Mouse (Mus musculus): ENCODE results near the gene Cobll1. TPM values are rescaled to one million over a fixed set of nuclear protein-coding genes. Genes with fewer than 3 reads are reported as not detected.

The Cobll1 gene
- polyA plus RNA-seq, 1 experiment from 2014 or later: 4.3 TPM

DNA sequence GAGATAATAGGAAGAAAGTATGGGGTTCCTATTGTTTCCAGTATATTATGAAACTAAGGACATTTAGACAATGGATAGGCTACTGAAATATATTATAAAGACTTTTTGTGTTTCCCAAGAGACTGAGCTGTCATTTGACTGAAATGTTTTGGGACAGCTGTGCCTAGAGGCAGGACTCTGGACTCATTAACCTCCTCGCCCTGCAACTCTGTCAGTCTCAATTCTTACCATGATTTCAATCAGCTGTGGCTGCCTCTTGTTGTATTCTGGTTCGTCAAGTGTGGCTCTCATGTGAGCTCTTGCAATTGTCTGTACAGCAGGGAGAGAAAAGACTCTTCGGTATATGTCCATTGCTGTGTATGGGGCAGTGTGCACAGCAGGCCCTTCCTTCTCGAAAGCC is 163.8 kb downstream of the Cobll1 start:
- Histone ChIP-seq H3K27me3 (ENCODE audit: control insufficient read depth, insufficient read depth, low read length) (no peaks in the 10 kb centered on the region), H3K4me1 (replicated peaks; ENCODE audit: control insufficient read depth, insufficient read depth, low read length) (no peaks in the 10 kb centered on the region), H3K4me3 (replicated peaks; ENCODE audit: low read length) (no peak overlapping the region), H3K4me2 (replicated peaks) (no peak overlapping the region), H3K9ac (no peak overlapping the region), H3K9me3 (ENCODE audit: control insufficient read depth, low read length) (no peaks in the 10 kb centered on the region), H3K36me3 (replicated peaks; ENCODE audit: control insufficient read depth, insufficient read depth) (no peaks in the 10 kb centered on the region), H3K27ac (no peak overlapping the region)
- ATAC-seq (ENCODE audit: low FRiP score) (no peak; the same call in 1 of the 2 replicates), DNase-seq (ENCODE audit: low spot score) (no peak)
- 59% methylated on average over 4 of the region's 4 CpGs for WGBS

GRCm38 (mm10) chr2:65072205-65072604 is 167.0 kb downstream of the Cobll1 start:
- Histone ChIP-seq H3K9ac (no peak overlapping the region), H3K36me3 (replicated peaks; ENCODE audit: control insufficient read depth, insufficient read depth) (no peaks in the 10 kb centered on the region), H3K27ac (no peak overlapping the region), H3K4me2 (replicated peaks) (no peak overlapping the region), H3K27me3 (ENCODE audit: control insufficient read depth, insufficient read depth, low read length) (no peaks in the 10 kb centered on the region), H3K9me3 (ENCODE audit: control insufficient read depth, low read length) (no peaks in the 10 kb centered on the region), H3K4me1 (replicated peaks; ENCODE audit: control insufficient read depth, insufficient read depth, low read length) (no peaks in the 10 kb centered on the region), H3K4me3 (replicated peaks; ENCODE audit: low read length) (no peak overlapping the region)
- ATAC-seq (ENCODE audit: low FRiP score): no peak
- no peak for DNase-seq (ENCODE audit: low spot score)
- 76% methylated on average over 3 of the region's 3 CpGs for WGBS

- no peaks in the 10 kb centered on the region for H3K27me3 ChIP-seq (ENCODE audit: control insufficient read depth, insufficient read depth, low read length)
- H3K4me2 ChIP-seq (replicated peaks): no peak overlapping the region
- H3K27ac ChIP-seq: no peak overlapping the region
- ATAC-seq (ENCODE audit: low FRiP score) (no peak), DNase-seq (ENCODE audit: low spot score) (no peak)
- no peak overlapping the region for H3K4me3 ChIP-seq (replicated peaks; ENCODE audit: low read length)
- H3K4me1 ChIP-seq (replicated peaks; ENCODE audit: control insufficient read depth, insufficient read depth, low read length): no peaks in the 10 kb centered on the region
- 88% methylated on average over 2 of the region's 2 CpGs for WGBS
- no peaks in the 10 kb centered on the region for H3K36me3 ChIP-seq (replicated peaks; ENCODE audit: control insufficient read depth, insufficient read depth)
- H3K9ac ChIP-seq: no peak overlapping the region
- H3K9me3 ChIP-seq (ENCODE audit: control insufficient read depth, low read length): no peaks in the 10 kb centered on the region
These were observed 185.4 kb downstream of the Cobll1 start for GRCm38 (mm10) chr2:65053764-65054163.

- Histone ChIP-seq H3K9me3 (ENCODE audit: control insufficient read depth, low read length) (no peaks in the 10 kb centered on the region), H3K36me3 (replicated peaks; ENCODE audit: control insufficient read depth, insufficient read depth) (no peaks in the 10 kb centered on the region), H3K9ac (no peak overlapping the region), H3K4me1 (replicated peaks; ENCODE audit: control insufficient read depth, insufficient read depth, low read length) (no peaks in the 10 kb centered on the region), H3K27ac (no peak overlapping the region), H3K27me3 (ENCODE audit: control insufficient read depth, insufficient read depth, low read length) (no peaks in the 10 kb centered on the region), H3K4me2 (replicated peaks) (no peak overlapping the region), H3K4me3 (replicated peaks; ENCODE audit: low read length) (no peak overlapping the region)
- 96% methylated on average over 6 of the region's 6 CpGs for WGBS
- DNase-seq (ENCODE audit: low spot score) (no peak), ATAC-seq (ENCODE audit: low FRiP score) (no peak)
These were observed 186.8 kb downstream of the Cobll1 start for GRCm38 (mm10) chr2:65052191-65053012.

DNA sequence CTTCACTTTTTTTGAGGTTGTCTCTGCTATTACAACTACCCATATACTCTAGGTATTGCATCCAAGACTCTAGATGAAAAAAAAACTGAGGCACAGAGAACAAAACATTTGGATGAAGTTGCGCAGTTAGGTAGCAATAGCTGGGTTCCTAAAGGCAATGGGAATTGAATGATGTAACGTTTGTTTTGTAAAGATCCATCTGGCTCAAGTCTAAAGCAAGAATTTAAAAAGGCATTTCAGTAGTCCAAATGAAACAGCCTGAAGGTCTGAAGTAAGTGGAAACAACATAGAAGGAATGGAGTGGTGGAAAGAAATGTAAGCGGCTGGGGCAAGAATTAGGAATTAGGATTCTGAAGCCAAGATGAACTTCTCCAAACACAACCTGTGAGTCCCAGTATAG is 188.4 kb downstream of the Cobll1 start:
- Histone ChIP-seq H3K9me3 (ENCODE audit: control insufficient read depth, low read length) (no peaks in the 10 kb centered on the region), H3K4me2 (replicated peaks) (no peak overlapping the region), H3K27ac (no peak overlapping the region), H3K9ac (no peak overlapping the region), H3K27me3 (ENCODE audit: control insufficient read depth, insufficient read depth, low read length) (no peaks in the 10 kb centered on the region), H3K4me1 (replicated peaks; ENCODE audit: control insufficient read depth, insufficient read depth, low read length) (no peaks in the 10 kb centered on the region), H3K4me3 (replicated peaks; ENCODE audit: low read length) (no peak overlapping the region), H3K36me3 (replicated peaks; ENCODE audit: control insufficient read depth, insufficient read depth) (no peaks in the 10 kb centered on the region)
- 94% methylated on average over 3 of the region's 3 CpGs for WGBS
- ATAC-seq (ENCODE audit: low FRiP score) (no peak), DNase-seq (ENCODE audit: low spot score) (no peak)

- H3K36me3 ChIP-seq (replicated peaks; ENCODE audit: control insufficient read depth, insufficient read depth): no peaks in the 10 kb centered on the region
- 64% methylated on average over 6 of the region's 6 CpGs for WGBS
- H3K4me1 ChIP-seq (replicated peaks; ENCODE audit: control insufficient read depth, insufficient read depth, low read length): no peaks in the 10 kb centered on the region
- no peaks in the 10 kb centered on the region for H3K27me3 ChIP-seq (ENCODE audit: control insufficient read depth, insufficient read depth, low read length)
- no peaks in the 10 kb centered on the region for H3K9me3 ChIP-seq (ENCODE audit: control insufficient read depth, low read length)
- no peak overlapping the region for H3K9ac ChIP-seq
- no peak overlapping the region for H3K4me3 ChIP-seq (replicated peaks; ENCODE audit: low read length)
- no peak for ATAC-seq (ENCODE audit: low FRiP score)
- no peak overlapping the region for H3K27ac ChIP-seq
- H3K4me2 ChIP-seq (replicated peaks): no peak overlapping the region
- DNase-seq (ENCODE audit: low spot score): no peak
These were observed 190.8 kb downstream of the Cobll1 start for GRCm38 (mm10) chr2:65048234-65049017.

Other genes with a start within 250 kb of the Cobll1 start
- 24.7 and 25.9 TPM in 2 replicates for gene Grb14, start 214.4 kb downstream of the Cobll1 start, polyA plus RNA-seq (2014; fragmentation: Nextera tagmentation; extraction: Ambion mirVana)
- gene Slc38a11, start 124.6 kb upstream of the Cobll1 start, polyA plus RNA-seq (2014; fragmentation: Nextera tagmentation; extraction: Ambion mirVana): 1.5 and 3.0 TPM in 2 replicates

Measured in hindbrain, embryonic 14.5 days (tissue).